Mouse (Mus musculus) embryonic facial prominence, embryonic 13.5 days (tissue): ENCODE results near the gene Irgm1. TPM values are rescaled to one million over a fixed set of nuclear protein-coding genes. Genes with fewer than 3 reads are reported as not detected.

ENCODE experiments used
- ATAC-seq: fragments of 200-750 bp; cut with Nextera tagmentation; 2 replicates; pipeline ENCODE4 v1.8.0; 2017; ENCODE audit warnings: low read depth; ENCODE audit not compliant: insufficient number of reproducible peaks, insufficient read depth, low FRiP score, low TSS enrichment
- H3K27ac ChIP-seq: fragments of 300-500 bp; sonication (generic); 2 replicates; pipeline ENCODE4 v1.5.1; 2015; ENCODE audit warnings: moderate library complexity, mild to moderate bottlenecking, inconsistent platforms
- H3K27me3 ChIP-seq: fragments of 300-500 bp; sonication (generic); 2 replicates; pipeline ENCODE4 v1.6.1; 2015; ENCODE audit warnings: mild to moderate bottlenecking, inconsistent platforms
- H3K36me3 ChIP-seq: fragments of 300-500 bp; sonication (generic); 2 replicates; pipeline ENCODE4 v1.6.1; 2015; ENCODE audit warnings: mild to moderate bottlenecking, inconsistent platforms
- H3K4me1 ChIP-seq: fragments of 300-500 bp; sonication (generic); 2 replicates; pipeline ENCODE4 v1.6.1; 2015; ENCODE audit warnings: inconsistent platforms
- H3K4me2 ChIP-seq: fragments of 300-500 bp; sonication (generic); 2 replicates; pipeline ENCODE4 v1.6.1; 2015; ENCODE audit warnings: moderate library complexity, mild to moderate bottlenecking, inconsistent platforms
- H3K4me3 ChIP-seq: fragments of 300-500 bp; sonication (generic); 2 replicates; pipeline ENCODE4 v1.5.1; 2015; ENCODE audit warnings: mild to moderate bottlenecking, inconsistent platforms
- H3K9ac ChIP-seq: fragments of 300-500 bp; sonication (generic); 2 replicates; pipeline ENCODE4 v1.6.1; 2015; ENCODE audit warnings: mild to moderate bottlenecking, inconsistent platforms
- H3K9me3 ChIP-seq: fragments of 300-500 bp; sonication (generic); 2 replicates; pipeline ENCODE4 v1.6.1; 2016; ENCODE audit warnings: inconsistent platforms
- WGBS: fragments of 180-500 bp; shearing (Covaris S2); methylation state at CpG from one replicate; pipeline ENCODE4 v1.1.7; 2015; ENCODE audit warnings: mixed read lengths; 5-methylcytosine and 5-hydroxymethylcytosine counted together
- polyA plus RNA-seq: library from polyadenylated mRNA; unstranded; fragments of >200 nt; fragmentation: Nextera tagmentation; extraction: Ambion mirVana; gene quantifications from 2 replicates; pipeline ENCODE4 v1.2.1, GENCODE M21; 2015

Irgm1 gene
- polyA plus RNA-seq, 1 experiment from 2014 or later = 3.9 TPM

GRCm38 (mm10) chr11:48816800-48817665, 54.5 kb downstream of the Irgm1 start, which contains the start of gene Trim41:
Gene Trim41, minus strand, starts transcription at chr11:48817353.
- Histone ChIP-seq H3K27me3 (no peaks in the 10 kb centered on the region), H3K4me2 (peak within 1 kb of the TSS; percentile 83), H3K9me3 (no peaks in the 10 kb centered on the region), H3K9ac (peak within 1 kb of the TSS; percentile 89), H3K4me1 (peaks cover 28% of the 10 kb centered on the region), H3K36me3 (peaks cover 20% of the 10 kb centered on the region), H3K4me3 (peak within 1 kb of the TSS; percentile 75), H3K27ac (peak within 1 kb of the TSS; percentile 93)
- under 1% methylated on average over 77 of the region's 77 CpGs for whole genome bisulfite sequencing
- ATAC-seq = peak; percentile 96

- Histone ChIP-seq H3K9ac (peak overlapping the region; percentile 89), H3K4me3 (peak overlapping the region; percentile 75), H3K4me1 (peaks cover 28% of the 10 kb centered on the region), H3K4me2 (peak overlapping the region; percentile 83), H3K36me3 (peaks cover 27% of the 10 kb centered on the region), H3K27me3 (no peaks in the 10 kb centered on the region), H3K9me3 (no peaks in the 10 kb centered on the region), H3K27ac (peak overlapping the region; percentile 57; the same call in 1 of the 2 replicates)
- peak; percentile 39 for ATAC-seq
- WGBS = 4% methylated on average over 23 of the region's 23 CpGs
Measured at GRCm38 (mm10) chr11:48816281-48816781, 55.2 kb downstream of the Irgm1 start.

- Histone ChIP-seq H3K4me1 (peaks cover 28% of the 10 kb centered on the region), H3K4me3 (peak overlapping the region; percentile 75), H3K27ac (no peak overlapping the region), H3K27me3 (no peaks in the 10 kb centered on the region), H3K36me3 (peaks cover 32% of the 10 kb centered on the region), H3K9ac (peak overlapping the region; percentile 89), H3K4me2 (peak overlapping the region; percentile 83), H3K9me3 (no peaks in the 10 kb centered on the region)
- no peak for ATAC-seq
- WGBS = 75% methylated on average over 16 of the region's 16 CpGs
Measured at GRCm38 (mm10) chr11:48815851-48816250, 55.6 kb downstream of the Irgm1 start.

GRCm38 (mm10) chr11:48813782-48814181, 57.7 kb downstream of the Irgm1 start:
- Histone ChIP-seq H3K9ac (no peak overlapping the region), H3K36me3 (peaks cover 52% of the 10 kb centered on the region), H3K4me2 (no peak overlapping the region), H3K9me3 (no peaks in the 10 kb centered on the region), H3K27me3 (no peaks in the 10 kb centered on the region), H3K27ac (no peak overlapping the region), H3K4me3 (no peak overlapping the region), H3K4me1 (peaks cover 28% of the 10 kb centered on the region)
- ATAC-seq = no peak

Other genes starting within 250 kb of the Irgm1 start
- 729 and 806 TPM in 2 replicates for gene Rack1, start 71.4 kb downstream of the Irgm1 start, polyA plus RNA-seq
- 8.3 and 8.7 TPM in 2 replicates for gene Trim41, start 54.3 kb downstream of the Irgm1 start, polyA plus RNA-seq
- gene Trim7, start 45.5 kb downstream of the Irgm1 start, polyA plus RNA-seq = 1.0 and 1.1 TPM in 2 replicates
- gene Gm12184, start 45.0 kb downstream of the Irgm1 start, polyA plus RNA-seq = 3.4 and 3.6 TPM in 2 replicates
- gene Gm5431, start 30.5 kb upstream of the Irgm1 start, polyA plus RNA-seq = 0.23 and 0.28 TPM in 2 replicates
- 2.1 and 9.1 TPM in 2 replicates for gene Psme2b, start 74.5 kb upstream of the Irgm1 start, polyA plus RNA-seq
- not detected in 2 replicates for gene Olfr56, start 107.2 kb upstream of the Irgm1 start, polyA plus RNA-seq
- 0.29 and 0.48 TPM in 2 replicates for gene 9930111J21Rik1, start 107.7 kb upstream of the Irgm1 start, polyA plus RNA-seq
- 0.07 TPM in 1 of 2 replicates, not detected in the other for gene Gm12185, start 120.5 kb upstream of the Irgm1 start, polyA plus RNA-seq
- not detected in 2 replicates for gene Tgtp1, start 122.5 kb upstream of the Irgm1 start, polyA plus RNA-seq
- gene 9930111J21Rik2, start 179.6 kb upstream of the Irgm1 start, polyA plus RNA-seq = 0.20 and 0.61 TPM in 2 replicates
- gene Tgtp2, start 192.5 kb upstream of the Irgm1 start, polyA plus RNA-seq = 0.11 and 0.30 TPM in 2 replicates
- gene Ifi47, start 204.9 kb upstream of the Irgm1 start, polyA plus RNA-seq = 0.72 and 1.8 TPM in 2 replicates
- 0.07 TPM in 1 of 2 replicates, not detected in the other for gene Olfr1396, start 243.2 kb upstream of the Irgm1 start, polyA plus RNA-seq